Mouse (Mus musculus) embryonic facial prominence, embryonic 13.5 days (tissue): Measurements from ENCODE around the gene Nipsnap2. TPM values are rescaled to one million over a fixed set of nuclear protein-coding genes. Genes with fewer than 3 reads are reported as not detected.
A peak's percentile ranks its signal among the peaks of the same experiment; 100 is the strongest.

Experiments
- ATAC-seq: fragments of 200-750 bp; cut with Nextera tagmentation; 2 replicates; pipeline ENCODE4 v1.8.0; 2017; ENCODE audit warnings: low read depth; ENCODE audit not compliant: insufficient number of reproducible peaks, insufficient read depth, low FRiP score, low TSS enrichment
- H3K27ac ChIP-seq: fragments of 300-500 bp; sonication (generic); 2 replicates; pipeline ENCODE4 v1.5.1; 2015; ENCODE audit warnings: moderate library complexity, mild to moderate bottlenecking, inconsistent platforms
- H3K27me3 ChIP-seq: fragments of 300-500 bp; sonication (generic); 2 replicates; pipeline ENCODE4 v1.6.1; 2015; ENCODE audit warnings: mild to moderate bottlenecking, inconsistent platforms
- H3K36me3 ChIP-seq: fragments of 300-500 bp; sonication (generic); 2 replicates; pipeline ENCODE4 v1.6.1; 2015; ENCODE audit warnings: mild to moderate bottlenecking, inconsistent platforms
- H3K4me1 ChIP-seq: fragments of 300-500 bp; sonication (generic); 2 replicates; pipeline ENCODE4 v1.6.1; 2015; ENCODE audit warnings: inconsistent platforms
- H3K4me2 ChIP-seq: fragments of 300-500 bp; sonication (generic); 2 replicates; pipeline ENCODE4 v1.6.1; 2015; ENCODE audit warnings: moderate library complexity, mild to moderate bottlenecking, inconsistent platforms
- H3K4me3 ChIP-seq: fragments of 300-500 bp; sonication (generic); 2 replicates; pipeline ENCODE4 v1.5.1; 2015; ENCODE audit warnings: mild to moderate bottlenecking, inconsistent platforms
- H3K9ac ChIP-seq: fragments of 300-500 bp; sonication (generic); 2 replicates; pipeline ENCODE4 v1.6.1; 2015; ENCODE audit warnings: mild to moderate bottlenecking, inconsistent platforms
- H3K9me3 ChIP-seq: fragments of 300-500 bp; sonication (generic); 2 replicates; pipeline ENCODE4 v1.6.1; 2016; ENCODE audit warnings: inconsistent platforms
- WGBS: fragments of 180-500 bp; shearing (Covaris S2); methylation state at CpG from one replicate; pipeline ENCODE4 v1.1.7; 2015; ENCODE audit warnings: mixed read lengths; 5-methylcytosine and 5-hydroxymethylcytosine counted together
- polyA plus RNA-seq: library from polyadenylated mRNA; unstranded; fragments of >200 nt; fragmentation: Nextera tagmentation; extraction: Ambion mirVana; gene quantifications from 2 replicates; pipeline ENCODE4 v1.2.1, GENCODE M21; 2015

The Nipsnap2 gene
- polyA plus RNA-seq, 1 experiment from 2014 or later: 113 TPM

DNA sequence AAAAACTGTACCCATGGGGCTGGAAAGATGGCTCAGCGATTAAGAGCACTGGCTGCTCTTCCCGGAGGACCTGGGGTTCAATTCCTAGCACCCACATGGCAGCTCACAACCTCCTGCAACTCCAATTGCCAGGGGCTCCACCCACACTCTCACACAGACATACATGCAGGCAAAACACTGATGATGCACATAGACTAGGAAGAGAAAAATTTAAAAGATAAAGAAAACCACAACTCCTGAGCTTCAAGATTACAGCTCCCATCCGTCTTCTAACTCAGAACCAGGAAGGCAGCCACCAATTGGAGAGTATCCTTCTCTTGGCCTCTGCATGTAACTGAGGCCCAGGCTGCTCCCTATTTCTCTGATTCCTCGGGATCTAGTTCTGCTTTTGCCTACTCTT is 595 bp upstream of the Nipsnap2 start:
- H3K36me3 ChIP-seq: peaks cover 10% of the 10 kb centered on the region
- 57% methylated on average over 4 of the region's 4 CpGs for WGBS
- H3K4me2 ChIP-seq: peak overlapping the region; percentile 62
- H3K4me3 ChIP-seq: peak overlapping the region; percentile 81
- no peaks in the 10 kb centered on the region for H3K27me3 ChIP-seq
- ATAC-seq: no peak
- H3K9me3 ChIP-seq: no peaks in the 10 kb centered on the region
- H3K9ac ChIP-seq: peak overlapping the region; percentile 92
- H3K4me1 ChIP-seq: peaks cover 36% of the 10 kb centered on the region
- peak overlapping the region; percentile 96 for H3K27ac ChIP-seq

DNA sequence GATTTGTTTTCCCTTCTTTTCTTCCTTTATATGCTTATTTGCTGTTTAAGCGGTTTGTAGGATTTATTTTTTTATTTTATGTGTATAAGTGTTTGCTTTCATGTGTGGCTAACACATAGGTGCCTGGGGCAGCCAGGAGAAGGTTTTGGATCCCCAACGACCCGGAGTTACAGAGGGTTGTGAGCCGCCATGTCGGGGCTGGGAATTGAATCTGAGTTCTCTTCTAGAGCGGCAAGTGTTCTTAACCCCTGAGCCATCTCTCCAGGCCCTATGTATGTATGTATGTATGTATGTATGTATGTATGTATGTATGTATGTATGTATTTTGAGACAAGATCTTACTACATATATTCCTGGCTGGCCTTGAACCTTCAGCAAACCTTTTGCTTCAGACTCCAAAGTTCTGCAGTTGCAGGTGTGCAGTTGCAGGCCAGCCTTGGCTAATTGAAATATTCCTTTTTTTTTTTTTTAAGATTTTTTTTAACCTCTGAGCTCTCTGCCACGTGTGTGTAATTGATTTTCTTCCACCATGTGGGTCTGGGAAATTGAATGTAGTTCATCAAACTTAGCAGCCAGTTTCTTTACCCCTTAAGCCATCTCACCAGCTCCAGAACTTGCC is 1.0 kb downstream of the Nipsnap2 start:
- ATAC-seq: no peak
- WGBS: 18% methylated on average over 7 of the region's 7 CpGs
- H3K27me3 ChIP-seq: no peaks in the 10 kb centered on the region
- peak overlapping the region; percentile 81 for H3K4me3 ChIP-seq
- peaks cover 52% of the 10 kb centered on the region for H3K4me1 ChIP-seq
- H3K9ac ChIP-seq: peak overlapping the region; percentile 92
- H3K4me2 ChIP-seq: peak overlapping the region; percentile 62
- peak overlapping the region; percentile 96; the same call in 1 of the 2 replicates for H3K27ac ChIP-seq
- H3K36me3 ChIP-seq: no peaks in the 10 kb centered on the region
- H3K9me3 ChIP-seq: no peaks in the 10 kb centered on the region

DNA sequence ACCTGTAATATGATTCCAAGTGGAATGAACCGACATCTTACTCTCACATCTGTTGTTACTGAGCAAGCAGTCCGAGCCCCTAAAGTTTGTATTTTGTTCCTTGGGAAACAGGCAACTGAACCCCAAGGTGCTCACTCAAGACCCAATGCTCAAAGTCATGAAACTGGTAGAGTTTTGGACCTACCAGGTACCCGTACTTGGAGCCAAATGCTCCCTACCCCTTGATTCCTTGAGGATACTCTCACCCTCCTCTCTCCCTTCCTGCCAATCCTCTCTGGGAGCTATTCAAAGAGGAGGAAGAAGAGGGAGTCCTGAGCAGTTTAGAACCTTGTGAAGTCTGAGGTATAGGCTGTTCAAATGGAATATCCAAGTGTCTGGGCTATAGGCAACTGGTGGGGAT is 1.9 kb downstream of the Nipsnap2 start:
- H3K27ac ChIP-seq: no peak overlapping the region
- no peaks in the 10 kb centered on the region for H3K9me3 ChIP-seq
- H3K4me1 ChIP-seq: peaks cover 57% of the 10 kb centered on the region
- no peak overlapping the region for H3K4me3 ChIP-seq
- H3K4me2 ChIP-seq: peak overlapping the region; percentile 11; the same call in 1 of the 2 replicates
- no peak for ATAC-seq
- no peak overlapping the region for H3K9ac ChIP-seq
- no peaks in the 10 kb centered on the region for H3K27me3 ChIP-seq
- no peaks in the 10 kb centered on the region for H3K36me3 ChIP-seq
- WGBS: 58% methylated on average over 3 of the region's 3 CpGs

DNA sequence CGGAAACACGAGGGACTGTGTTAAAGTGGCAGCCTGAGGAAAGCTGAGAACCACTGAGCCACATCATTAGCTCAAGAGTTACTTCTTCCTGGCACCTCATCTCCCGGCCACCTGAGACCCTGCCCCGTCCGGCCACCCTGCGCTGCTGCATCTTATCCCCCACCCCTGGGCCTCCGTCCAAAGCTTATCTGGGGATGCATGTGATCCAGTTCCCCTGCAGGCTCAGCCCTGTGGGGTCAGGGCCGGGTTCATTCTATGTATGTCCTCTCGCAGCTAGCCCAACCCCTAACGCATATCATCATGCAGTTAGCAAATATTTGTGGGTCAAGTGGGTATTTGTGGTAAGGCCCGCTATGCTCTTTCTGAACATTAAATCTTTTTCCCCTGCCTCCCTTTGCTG is 4.4 kb downstream of the Nipsnap2 start:
- no peak for ATAC-seq
- no peaks in the 10 kb centered on the region for H3K27me3 ChIP-seq
- H3K9ac ChIP-seq: 0 out of 2 replicates have a peak overlapping the region, but pooled peaks have one; percentile 0
- H3K27ac ChIP-seq: peak overlapping the region; percentile 48; the same call in 1 of the 2 replicates
- H3K4me2 ChIP-seq: peak overlapping the region; percentile 2; the same call in 1 of the 2 replicates
- H3K9me3 ChIP-seq: no peaks in the 10 kb centered on the region
- peaks cover 4% of the 10 kb centered on the region; the same call in 1 of the 2 replicates for H3K36me3 ChIP-seq
- no peak overlapping the region for H3K4me3 ChIP-seq
- peaks cover 54% of the 10 kb centered on the region for H3K4me1 ChIP-seq
- 39% methylated on average over 11 of the region's 11 CpGs for WGBS

DNA sequence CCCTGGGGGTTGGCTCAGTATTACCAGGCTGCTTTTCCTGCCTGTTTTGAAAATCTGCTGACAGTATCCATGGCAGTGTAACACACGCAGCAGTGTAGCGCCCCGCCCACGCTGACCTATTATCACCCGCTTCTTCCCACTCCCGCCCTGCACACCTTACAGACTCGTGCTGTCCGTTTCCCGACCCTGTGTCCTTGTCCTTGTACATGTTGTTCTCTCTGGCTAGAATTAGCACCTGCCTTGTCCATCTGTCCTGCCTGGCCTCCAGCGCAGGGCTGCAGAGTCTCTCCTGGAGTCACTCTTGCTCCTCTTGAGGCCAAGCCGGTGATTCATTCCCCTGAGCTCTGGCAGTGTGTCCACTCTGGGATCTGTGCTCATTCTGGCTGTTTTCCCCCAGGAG is 5.5 kb downstream of the Nipsnap2 start:
- Histone ChIP-seq H3K4me1 (peaks cover 53% of the 10 kb centered on the region), H3K9ac (0 out of 2 replicates have a peak overlapping the region, but pooled peaks have one; percentile 4), H3K4me3 (no peak overlapping the region), H3K27ac (no peak overlapping the region), H3K36me3 (peaks cover 11% of the 10 kb centered on the region), H3K27me3 (no peaks in the 10 kb centered on the region), H3K9me3 (no peaks in the 10 kb centered on the region), H3K4me2 (no peak overlapping the region)
- WGBS: 66% methylated on average over 11 of the region's 11 CpGs
- no peak for ATAC-seq

DNA sequence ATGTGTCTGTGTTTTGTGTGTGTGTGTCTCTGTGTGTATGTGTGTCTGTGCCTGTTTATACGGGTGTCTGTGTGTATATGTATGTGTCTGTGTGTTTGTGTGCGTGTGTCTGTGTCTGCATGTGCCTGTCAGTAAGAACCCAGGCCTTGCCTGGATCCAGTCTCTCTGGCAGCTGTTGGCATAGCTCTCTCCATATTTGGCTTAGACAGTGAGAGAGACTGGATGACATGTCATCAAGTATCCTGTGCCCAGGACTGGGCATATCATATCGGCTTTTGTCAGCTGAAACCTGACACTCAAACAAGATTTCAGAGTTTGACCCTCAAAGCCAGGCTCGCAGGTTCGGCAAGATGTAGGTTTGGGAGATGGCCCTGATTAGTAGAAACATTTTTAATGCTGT is 6.2 kb downstream of the Nipsnap2 start:
- Histone ChIP-seq H3K36me3 (peaks cover 11% of the 10 kb centered on the region), H3K4me3 (no peak overlapping the region), H3K27ac (no peak overlapping the region), H3K4me2 (no peak overlapping the region), H3K9me3 (no peaks in the 10 kb centered on the region), H3K9ac (0 out of 2 replicates have a peak overlapping the region, but pooled peaks have one; percentile 4), H3K27me3 (no peaks in the 10 kb centered on the region), H3K4me1 (peaks cover 49% of the 10 kb centered on the region)
- 40% methylated on average over 5 of the region's 5 CpGs for WGBS
- ATAC-seq: no peak

DNA sequence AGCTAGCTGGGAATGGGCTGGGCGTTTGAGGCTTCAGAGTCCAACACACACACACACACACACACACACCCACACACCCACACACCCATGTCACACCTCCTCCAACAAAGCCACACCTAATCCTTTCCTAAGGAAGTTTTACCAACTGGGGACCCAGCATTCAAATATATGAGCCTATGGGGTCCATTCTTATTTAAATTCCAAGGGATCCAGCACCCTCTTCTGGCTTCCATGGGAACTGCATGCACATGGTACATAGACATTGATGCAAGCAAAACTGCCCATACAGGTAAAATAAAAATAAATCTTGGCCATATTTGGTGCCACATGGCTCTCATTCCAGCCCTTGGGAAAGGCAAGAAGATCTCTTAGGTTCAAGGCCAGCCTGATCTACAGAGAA is 16.1 kb downstream of the Nipsnap2 start:
- Histone ChIP-seq H3K4me1 (no peaks in the 10 kb centered on the region), H3K4me2 (no peak overlapping the region), H3K27me3 (no peaks in the 10 kb centered on the region), H3K36me3 (peaks cover 62% of the 10 kb centered on the region), H3K27ac (no peak overlapping the region), H3K9ac (no peak overlapping the region), H3K4me3 (no peak overlapping the region), H3K9me3 (no peaks in the 10 kb centered on the region)
- no peak for ATAC-seq
- 100% methylated on average over 1 of the region's 1 CpGs for WGBS

DNA sequence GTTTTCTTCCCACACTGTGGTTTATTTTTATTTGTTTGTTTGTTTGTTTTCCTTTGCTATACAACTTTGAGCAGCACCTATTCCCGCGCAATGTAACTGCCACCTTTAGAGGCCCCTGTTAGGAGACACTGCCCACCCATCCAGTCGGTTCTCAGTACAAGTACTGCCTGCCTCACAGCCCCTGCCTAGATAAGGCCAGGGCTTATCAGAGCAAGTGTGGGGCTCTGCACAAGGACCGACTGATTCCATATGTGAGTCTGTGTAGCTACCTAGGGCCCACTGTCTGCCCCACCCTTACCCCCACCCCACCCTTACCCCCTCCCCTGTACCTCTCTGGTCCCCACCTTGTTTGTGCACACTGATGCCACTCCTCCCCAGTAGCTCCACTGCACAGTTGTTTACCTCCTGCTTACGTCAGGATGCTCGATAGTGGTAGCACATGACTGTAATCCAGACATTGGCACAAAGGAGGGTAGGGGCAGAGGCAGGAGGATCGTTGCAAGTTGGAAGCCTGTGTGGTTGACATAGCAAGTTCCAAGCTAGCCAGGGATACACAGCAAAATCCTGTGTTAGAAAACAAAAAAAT is 18.1 kb downstream of the Nipsnap2 start:
- Histone ChIP-seq H3K27me3 (no peaks in the 10 kb centered on the region), H3K4me3 (no peak overlapping the region), H3K9me3 (no peaks in the 10 kb centered on the region), H3K4me1 (no peaks in the 10 kb centered on the region), H3K27ac (no peak overlapping the region), H3K36me3 (peaks cover 74% of the 10 kb centered on the region), H3K9ac (no peak overlapping the region), H3K4me2 (no peak overlapping the region)
- ATAC-seq: no peak
- WGBS: 88% methylated on average over 7 of the region's 7 CpGs

DNA sequence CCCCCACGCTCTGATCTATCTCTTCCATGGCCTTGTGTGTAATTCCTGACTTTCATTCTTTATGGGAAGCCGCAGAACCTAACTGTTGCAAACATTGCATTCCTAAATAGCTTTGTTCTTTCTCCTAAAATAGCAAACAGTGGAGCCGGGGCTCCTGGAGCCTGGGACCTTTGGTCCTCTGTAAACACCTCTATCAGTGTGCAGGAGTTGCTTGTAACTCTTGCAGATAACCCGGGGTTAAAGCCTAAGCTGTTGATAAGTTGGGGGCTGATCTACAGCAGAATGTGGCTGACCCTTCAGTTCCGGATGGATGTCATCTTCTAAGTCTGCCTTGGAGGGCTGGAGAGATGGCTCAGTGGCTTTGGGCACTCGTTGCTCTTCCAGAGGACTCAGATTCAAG is 19.2 kb downstream of the Nipsnap2 start:
- Histone ChIP-seq H3K9ac (no peak overlapping the region), H3K27ac (no peak overlapping the region), H3K4me2 (no peak overlapping the region), H3K27me3 (no peaks in the 10 kb centered on the region), H3K4me3 (no peak overlapping the region), H3K4me1 (no peaks in the 10 kb centered on the region), H3K9me3 (no peaks in the 10 kb centered on the region), H3K36me3 (peaks cover 84% of the 10 kb centered on the region)
- 77% methylated on average over 6 of the region's 6 CpGs for WGBS
- ATAC-seq: no peak

DNA sequence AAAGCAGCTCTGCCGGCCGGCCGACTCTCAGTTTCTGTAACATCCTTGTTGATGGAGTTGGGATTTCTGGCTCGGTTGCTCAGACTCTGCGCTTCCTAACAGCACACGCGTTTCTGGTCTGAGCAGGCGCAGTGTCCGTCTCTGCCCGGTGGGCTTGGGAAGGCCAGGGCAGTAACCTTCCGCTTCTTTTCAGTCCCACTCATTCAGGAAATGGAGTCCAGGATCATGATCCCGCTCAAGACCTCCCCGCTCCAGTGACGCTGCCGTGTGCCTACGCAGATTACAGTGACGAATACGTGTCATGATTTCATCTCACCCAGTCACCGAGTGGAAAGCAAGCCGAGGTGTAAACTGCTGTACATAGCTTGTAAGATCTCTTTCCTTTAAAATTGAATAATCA is 32.0 kb downstream of the Nipsnap2 start:
- no peak overlapping the region for H3K27ac ChIP-seq
- 91% methylated on average over 20 of the region's 20 CpGs for WGBS
- H3K9me3 ChIP-seq: no peaks in the 10 kb centered on the region
- no peaks in the 10 kb centered on the region for H3K27me3 ChIP-seq
- no peak overlapping the region for H3K4me2 ChIP-seq
- ATAC-seq: no peak
- no peak overlapping the region for H3K4me3 ChIP-seq
- peaks cover 51% of the 10 kb centered on the region for H3K36me3 ChIP-seq
- H3K9ac ChIP-seq: no peak overlapping the region
- peaks cover 7% of the 10 kb centered on the region for H3K4me1 ChIP-seq

DNA sequence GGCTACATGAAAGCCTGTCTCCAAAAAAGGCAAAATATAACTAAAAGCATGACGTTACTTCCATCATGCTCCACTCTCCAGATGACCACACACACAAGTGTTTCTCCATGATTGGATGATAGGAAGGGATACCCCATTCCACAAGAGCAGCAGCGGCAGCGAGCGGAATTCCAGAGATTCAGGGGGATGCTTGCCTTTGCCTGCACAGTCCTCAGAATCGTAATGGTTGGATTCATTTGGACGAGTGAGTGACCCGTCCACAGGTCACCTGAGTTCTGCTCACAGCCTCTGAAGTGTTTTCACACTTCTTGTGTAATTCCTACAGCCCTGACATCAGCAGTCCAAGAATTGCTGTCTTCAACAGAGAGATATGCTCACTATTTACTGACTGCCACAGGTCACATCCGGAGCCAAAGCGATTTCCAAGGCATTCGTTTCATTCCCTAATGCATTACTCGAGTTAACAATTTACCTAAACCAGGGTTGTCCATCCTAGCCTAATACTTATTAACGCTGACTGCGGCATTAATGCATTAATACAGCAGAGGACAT is 35.1 kb downstream of the Nipsnap2 start:
- ATAC-seq: no peak
- H3K27me3 ChIP-seq: no peaks in the 10 kb centered on the region
- no peaks in the 10 kb centered on the region for H3K9me3 ChIP-seq
- H3K4me2 ChIP-seq: no peak overlapping the region
- no peak overlapping the region for H3K4me3 ChIP-seq
- H3K36me3 ChIP-seq: peaks cover 40% of the 10 kb centered on the region
- H3K27ac ChIP-seq: no peak overlapping the region
- no peak overlapping the region for H3K9ac ChIP-seq
- H3K4me1 ChIP-seq: peaks cover 13% of the 10 kb centered on the region
- WGBS: 88% methylated on average over 13 of the region's 13 CpGs
